Mouse (Mus musculus) erythroblast, embryonic 14.5 days (primary cell): ENCODE results near the gene Nxpe2. TPM values are rescaled to one million over a fixed set of nuclear protein-coding genes. Genes with fewer than 3 reads are reported as not detected.
A peak's percentile ranks its signal among the peaks of the same experiment; 100 is the strongest.

Experiments
- H3K27me3 ChIP-seq: 2 replicates; pipeline ENCODE4 v1.6.1; 2012; ENCODE audit warnings: inconsistent platforms; ENCODE audit not compliant: control insufficient read depth
- H3K36me3 ChIP-seq: 2 replicates; pipeline ENCODE4 v1.6.1; 2012; ENCODE audit warnings: mild to moderate bottlenecking, inconsistent platforms; ENCODE audit not compliant: control insufficient read depth
- H3K4me1 ChIP-seq: 2 replicates; pipeline ENCODE4 v1.6.1; 2012; ENCODE audit warnings: inconsistent platforms; ENCODE audit not compliant: control insufficient read depth
- H3K4me3 ChIP-seq: replicated peaks from 2 replicates; pipeline ENCODE3; 2012; ENCODE audit warnings: moderate library complexity, mild to moderate bottlenecking, inconsistent platforms
- H3K9me3 ChIP-seq: 2 replicates; pipeline ENCODE4 v1.6.1; 2012; ENCODE audit warnings: low read length, inconsistent platforms, mixed read lengths; ENCODE audit not compliant: control insufficient read depth
- GATA1 ChIP-seq: IDR thresholded peaks from 2 replicates; pipeline ENCODE4 v1.6.1; 2012; ENCODE audit warnings: low read length, inconsistent platforms, mixed read lengths
- TAL1 ChIP-seq: IDR thresholded peaks from 3 replicates; pipeline ENCODE4 v1.6.1; 2012; ENCODE audit warnings: low read length, inconsistent platforms, mixed read lengths
- polyA plus RNA-seq: library from polyadenylated mRNA; stranded (reverse); fragments of >175 nt; gene quantifications from 2 replicates; pipeline ENCODE4 v1.2.3, GENCODE M21; 2012

Gene Nxpe2
- 4.8 and 8.0 TPM in 2 replicates for polyA plus RNA-seq

- Histone ChIP-seq H3K4me1 (peaks cover 65% of the 10 kb centered on the region), H3K9me3 (no peaks in the 10 kb centered on the region), H3K27me3 (no peaks in the 10 kb centered on the region), H3K36me3 (no peaks in the 10 kb centered on the region), H3K4me3 (no peak within 1 kb of the TSS)
- TF ChIP-seq GATA1 (no peak), TAL1 (no peak)
Observed at GRCm38 (mm10) chr9:48353148-48353698, at the start of gene Nxpe2. Nxpe2 (minus strand) TSS chr9:48353454.

GRCm38 (mm10) chr9:48389983-48390382 lies 36.7 kb upstream of the Nxpe2 start:
- TF ChIP-seq GATA1: no peak
- no peak for TF ChIP-seq TAL1
- Histone ChIP-seq H3K27me3 (no peaks in the 10 kb centered on the region), H3K9me3 (no peaks in the 10 kb centered on the region), H3K4me3 (no peak overlapping the region), H3K4me1 (no peaks in the 10 kb centered on the region), H3K36me3 (peaks cover 69% of the 10 kb centered on the region)

- H3K9me3 ChIP-seq: no peaks in the 10 kb centered on the region
- H3K27me3 ChIP-seq: no peaks in the 10 kb centered on the region
- no peak for TF ChIP-seq TAL1
- no peak for TF ChIP-seq GATA1
- H3K4me3 ChIP-seq: no peak overlapping the region
- H3K4me1 ChIP-seq: no peaks in the 10 kb centered on the region
- H3K36me3 ChIP-seq: peaks cover 64% of the 10 kb centered on the region
Observed at GRCm38 (mm10) chr9:48388451-48388850, 35.2 kb upstream of the Nxpe2 start.

- Histone ChIP-seq H3K4me1 (peaks cover 41% of the 10 kb centered on the region), H3K36me3 (peaks cover 52% of the 10 kb centered on the region), H3K4me3 (no peak overlapping the region), H3K27me3 (no peaks in the 10 kb centered on the region), H3K9me3 (no peaks in the 10 kb centered on the region)
- TF ChIP-seq GATA1: peak; percentile 77
- no peak for TF ChIP-seq TAL1
Observed at GRCm38 (mm10) chr9:48374357-48374756, 21.1 kb upstream of the Nxpe2 start.

GRCm38 (mm10) chr9:48373232-48373878 lies 20.1 kb upstream of the Nxpe2 start:
- peaks cover 55% of the 10 kb centered on the region for H3K36me3 ChIP-seq
- H3K9me3 ChIP-seq: no peaks in the 10 kb centered on the region
- no peak overlapping the region for H3K4me3 ChIP-seq
- no peaks in the 10 kb centered on the region for H3K27me3 ChIP-seq
- TF ChIP-seq GATA1: no peak
- no peak for TF ChIP-seq TAL1
- H3K4me1 ChIP-seq: peaks cover 47% of the 10 kb centered on the region

GRCm38 (mm10) chr9:48362743-48363142 lies 9.5 kb upstream of the Nxpe2 start:
- Histone ChIP-seq H3K4me3 (peak overlapping the region; percentile 58), H3K9me3 (no peaks in the 10 kb centered on the region), H3K36me3 (peaks cover 21% of the 10 kb centered on the region), H3K27me3 (no peaks in the 10 kb centered on the region), H3K4me1 (peaks cover 89% of the 10 kb centered on the region)
- TF ChIP-seq TAL1 (no peak), GATA1 (no peak)

GRCm38 (mm10) chr9:48361815-48362631 lies 8.8 kb upstream of the Nxpe2 start:
- no peaks in the 10 kb centered on the region for H3K27me3 ChIP-seq
- H3K4me1 ChIP-seq: peaks cover 90% of the 10 kb centered on the region
- H3K9me3 ChIP-seq: no peaks in the 10 kb centered on the region
- peaks cover 20% of the 10 kb centered on the region for H3K36me3 ChIP-seq
- peak overlapping the region; percentile 58 for H3K4me3 ChIP-seq
- peak; percentile 93 for TF ChIP-seq TAL1
- TF ChIP-seq GATA1: peak; percentile 89

GRCm38 (mm10) chr9:48360826-48361225 lies 7.6 kb upstream of the Nxpe2 start:
- H3K9me3 ChIP-seq: no peaks in the 10 kb centered on the region
- H3K27me3 ChIP-seq: no peaks in the 10 kb centered on the region
- H3K4me1 ChIP-seq: peaks cover 85% of the 10 kb centered on the region
- H3K4me3 ChIP-seq: peak overlapping the region; percentile 16
- peaks cover 13% of the 10 kb centered on the region for H3K36me3 ChIP-seq
- TF ChIP-seq GATA1 (no peak), TAL1 (no peak)

- Histone ChIP-seq H3K36me3 (no peaks in the 10 kb centered on the region; the same call in 1 of the 2 replicates), H3K4me3 (no peak overlapping the region), H3K4me1 (peaks cover 84% of the 10 kb centered on the region), H3K27me3 (no peaks in the 10 kb centered on the region), H3K9me3 (no peaks in the 10 kb centered on the region)
- TF ChIP-seq GATA1 (no peak), TAL1 (no peak)
Observed at GRCm38 (mm10) chr9:48357097-48357496, 3.8 kb upstream of the Nxpe2 start.
